Mouse (Mus musculus): ENCODE measurements around the gene Zcchc24. TPM values are rescaled to one million over a fixed set of nuclear protein-coding genes. Genes with fewer than 3 reads are reported as not detected.

The Zcchc24 gene
- polyA plus RNA-seq, 2 experiments from 2014 or later, result 0.84 to 1.3 TPM

- ATAC-seq, result no peak
Observed at GRCm38 (mm10) chr14:25717718-25718117, 51.1 kb downstream of the Zcchc24 start.

- ATAC-seq, result no peak
Observed at GRCm38 (mm10) chr14:25716528-25716927, 52.3 kb downstream of the Zcchc24 start.

- ATAC-seq, result no peak
Observed at GRCm38 (mm10) chr14:25713443-25713842, 55.4 kb downstream of the Zcchc24 start.

- no peak for ATAC-seq
Observed at GRCm38 (mm10) chr14:25711602-25712001, 57.2 kb downstream of the Zcchc24 start.

DNA sequence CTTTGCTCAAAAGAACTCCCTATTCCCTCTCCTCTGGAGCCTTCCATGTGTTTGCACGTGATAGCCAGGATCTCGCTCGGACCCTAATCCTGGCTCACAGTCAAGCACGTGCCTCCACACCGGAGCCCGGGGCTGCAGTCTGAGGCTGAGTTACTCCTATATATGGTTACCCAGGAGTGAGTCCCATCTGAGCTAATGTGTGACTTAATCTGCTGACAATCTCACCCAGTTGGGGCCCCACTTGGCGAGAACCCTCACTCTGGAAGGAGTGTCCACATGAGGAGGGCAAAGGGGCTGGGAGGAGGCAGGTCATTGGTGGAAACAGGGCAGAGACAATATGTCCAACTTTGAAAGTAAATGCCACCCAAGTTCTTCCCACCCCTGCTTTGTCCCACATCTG lies 57.7 kb downstream of the Zcchc24 start:
- ATAC-seq, result no peak

DNA sequence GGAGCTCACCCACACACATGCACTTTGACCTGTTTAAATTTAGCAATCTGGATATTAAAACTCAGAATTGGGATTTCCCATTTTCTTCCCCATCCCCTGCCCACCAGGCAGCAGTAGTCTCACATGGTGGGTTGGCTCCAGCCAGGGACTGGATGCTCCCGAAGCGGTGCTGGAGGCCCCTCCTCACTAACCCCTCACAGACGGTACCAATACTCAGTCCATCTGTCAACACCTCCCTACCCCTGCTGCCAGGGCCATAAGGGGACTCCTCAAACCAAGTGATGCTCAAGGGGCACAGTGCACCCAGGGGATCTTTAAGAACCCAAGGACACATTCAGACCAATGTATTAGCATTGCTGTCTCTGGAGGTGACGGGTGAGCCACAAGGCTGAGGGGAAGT lies 58.2 kb downstream of the Zcchc24 start:
- no peak for ATAC-seq

DNA sequence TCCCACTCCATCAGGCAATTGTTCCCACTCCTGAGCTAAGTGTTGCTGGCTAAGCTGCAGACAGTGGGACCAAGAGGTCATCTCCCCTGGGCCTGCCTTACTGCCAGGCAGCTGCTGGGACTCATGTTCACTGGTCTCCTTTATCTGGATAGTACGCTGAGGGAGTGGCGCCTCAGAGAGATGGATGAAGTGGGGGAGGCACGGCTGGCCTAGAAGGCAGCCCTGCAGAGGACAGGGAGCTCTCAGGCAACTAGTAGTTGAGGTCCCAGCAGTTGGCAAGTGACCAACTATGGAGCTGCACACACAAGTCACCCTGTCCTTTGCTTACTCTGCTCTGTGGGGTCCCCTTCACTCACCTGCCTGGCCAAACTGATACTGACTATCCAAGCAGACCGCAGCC lies 58.8 kb downstream of the Zcchc24 start:
- ATAC-seq, result no peak

- no peak for ATAC-seq
Observed at GRCm38 (mm10) chr14:25708917-25709316, 59.9 kb downstream of the Zcchc24 start.

GRCm38 (mm10) chr14:25708451-25708850 lies 60.4 kb downstream of the Zcchc24 start:
- ATAC-seq, result no peak

- ATAC-seq, result peak; percentile 54
Observed at GRCm38 (mm10) chr14:25707691-25708181, 61.1 kb downstream of the Zcchc24 start.

- peak; percentile 74 for ATAC-seq
Observed at GRCm38 (mm10) chr14:25701986-25702385, 66.9 kb downstream of the Zcchc24 start.

- no peak for ATAC-seq
Observed at GRCm38 (mm10) chr14:25696356-25696755, 72.5 kb downstream of the Zcchc24 start.

- no peak for ATAC-seq
Observed at GRCm38 (mm10) chr14:25695059-25695458, 73.8 kb downstream of the Zcchc24 start.

DNA sequence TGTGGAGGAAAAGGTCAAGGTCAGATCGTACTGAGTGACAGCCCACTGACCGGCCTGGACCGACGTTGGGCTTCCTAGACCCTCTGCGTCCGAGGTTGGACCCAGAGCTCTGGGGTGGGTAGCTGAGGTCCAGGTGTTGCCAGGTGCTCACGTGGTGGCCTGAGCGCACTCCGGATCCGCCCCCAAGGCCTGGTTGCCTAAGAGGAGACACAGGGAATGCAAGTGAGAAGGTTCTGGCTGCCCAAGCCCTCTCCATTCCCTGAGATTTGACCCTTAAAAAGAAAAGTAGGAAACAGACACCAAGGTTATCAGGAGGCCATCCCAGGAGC lies 74.3 kb downstream of the Zcchc24 start:
- ATAC-seq, result no peak

GRCm38 (mm10) chr14:25693888-25694568 lies 74.8 kb downstream of the Zcchc24 start, which contains the start of gene Ppif:
Gene Ppif, plus strand, starts transcription at chr14:25694154.
- peak; percentile 93 for ATAC-seq

DNA sequence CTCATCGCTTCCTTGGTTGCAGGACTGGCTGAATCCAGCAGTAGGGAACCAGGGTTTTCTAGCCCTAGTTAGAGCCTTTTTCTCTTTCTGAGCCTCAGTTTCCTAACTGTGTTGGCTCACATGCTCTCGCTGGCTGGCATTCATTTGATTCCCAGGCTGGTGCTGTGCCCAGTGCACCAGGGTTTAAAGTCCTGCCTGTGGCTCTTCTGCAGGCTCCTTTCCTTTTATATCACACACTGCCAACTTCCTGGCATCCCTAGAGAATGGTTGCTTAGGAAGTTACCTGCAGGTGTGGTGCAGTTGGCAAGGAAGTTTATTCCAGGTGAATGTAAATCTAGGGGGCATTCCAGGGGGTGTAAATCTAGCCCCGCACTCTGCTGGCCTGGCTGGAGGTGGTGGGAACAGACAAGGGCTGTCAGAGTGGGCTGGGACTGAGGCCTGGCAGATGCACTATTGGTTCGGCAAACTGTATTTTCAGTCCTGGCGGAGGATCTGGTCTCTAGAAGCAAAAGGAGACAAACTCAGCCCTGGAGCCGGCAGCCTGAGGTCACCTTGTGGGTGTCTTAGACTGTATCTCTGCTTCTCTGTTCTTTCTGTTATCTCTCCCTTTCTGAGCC lies 75.5 kb downstream of the Zcchc24 start:
- ATAC-seq, result no peak

- ATAC-seq, result no peak
Observed at GRCm38 (mm10) chr14:25686983-25687901, 81.6 kb downstream of the Zcchc24 start.

- ATAC-seq, result no peak
Observed at GRCm38 (mm10) chr14:25686216-25686945, 82.5 kb downstream of the Zcchc24 start.

DNA sequence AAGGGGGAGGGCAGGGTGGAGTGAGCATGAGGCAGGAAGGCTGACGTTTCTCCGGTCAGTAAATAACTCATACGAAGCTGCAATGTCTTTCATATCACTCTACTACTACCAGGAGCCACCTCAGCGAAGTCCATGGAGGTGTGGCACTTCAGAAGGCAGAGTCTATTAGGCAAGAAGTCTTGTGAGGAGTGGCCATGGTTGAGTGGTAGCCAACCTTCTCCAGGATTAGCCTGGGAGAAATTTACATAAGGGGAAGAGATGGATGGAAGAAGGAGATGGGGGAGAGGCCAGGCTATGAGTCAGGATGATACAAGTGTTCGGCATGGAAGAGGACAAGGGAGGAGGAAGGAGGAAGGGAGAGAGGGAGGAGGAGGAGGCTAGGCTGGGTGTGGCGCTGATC lies 86.8 kb downstream of the Zcchc24 start:
- no peak for ATAC-seq

- ATAC-seq, result no peak
Observed at GRCm38 (mm10) chr14:25679625-25680024, 89.2 kb downstream of the Zcchc24 start.

GRCm38 (mm10) chr14:25667587-25667986 lies 101.3 kb downstream of the Zcchc24 start:
- no peak for ATAC-seq

- no peak for ATAC-seq
Observed at GRCm38 (mm10) chr14:25666668-25667376, 102.0 kb downstream of the Zcchc24 start.

Data from CD4-positive, CD25-positive, alpha-beta regulatory T cell, adult 4 months (primary cell).